Mouse (Mus musculus) CD4-positive helper T cell, adult 2 months (primary cell): Measurements from ENCODE around the gene Atg2a.
"Not testable (repeated sequence)": the region's sequence is repeated elsewhere in the genome, so short reads cannot be mapped to it uniquely, and the experiment has no call there.

Experiments used
- DNase-seq: peaks from one replicate; pipeline ENCODE4 v3.0.0-alpha.2; 2012; ENCODE audit warnings: low read depth, missing footprints, low spot score

Gene Atg2a

DNA sequence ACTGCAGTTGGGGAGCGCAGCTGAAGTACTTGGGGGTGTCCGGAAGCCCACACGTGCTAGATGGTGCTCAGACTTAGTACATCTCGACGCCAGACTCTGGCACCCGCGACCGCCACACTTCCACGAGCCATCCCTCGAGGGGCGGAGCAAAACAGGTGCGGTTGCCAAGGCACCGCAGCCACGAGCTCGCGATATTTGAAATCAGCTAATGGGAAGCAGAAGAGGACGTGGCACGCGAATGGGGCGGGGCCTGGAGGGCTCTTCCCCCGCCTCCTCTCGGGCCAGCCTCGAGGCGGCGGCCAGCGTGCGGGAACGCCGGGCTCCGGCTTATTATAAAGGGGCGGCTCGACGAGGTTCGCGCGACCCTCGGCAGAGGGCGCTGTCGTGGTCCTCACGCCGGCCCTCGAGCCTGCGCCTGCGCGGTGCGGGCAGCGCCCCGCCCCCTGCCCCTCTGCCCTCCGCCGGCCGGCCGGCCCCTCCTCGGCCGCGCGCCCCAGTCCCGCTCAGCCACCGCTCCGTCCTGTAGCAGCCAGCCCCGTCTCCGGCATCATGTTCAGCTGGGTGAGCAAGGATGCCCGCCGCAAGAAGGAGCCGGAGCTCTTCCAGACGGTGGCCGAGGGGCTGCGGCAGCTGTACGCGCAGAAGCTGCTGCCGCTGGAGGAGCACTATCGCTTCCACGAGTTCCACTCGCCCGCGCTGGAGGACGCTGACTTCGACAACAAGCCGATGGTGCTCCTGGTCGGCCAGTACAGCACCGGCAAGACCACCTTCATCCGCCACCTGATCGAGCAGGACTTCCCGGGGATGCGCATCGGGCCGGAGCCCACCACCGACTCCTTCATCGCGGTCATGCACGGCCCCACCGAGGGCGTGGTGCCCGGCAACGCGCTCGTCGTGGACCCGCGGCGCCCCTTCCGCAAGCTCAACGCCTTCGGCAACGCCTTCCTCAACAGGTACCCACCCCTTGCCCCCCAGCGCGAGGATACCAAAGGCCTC is 35.3 kb downstream of the Atg2a start, which contains the start of gene Ehd1:
Gene Ehd1 (plus strand): TSS at position 300 of the 996 bp plus-strand sequence.
- DNase-seq: peak; percentile 98

DNA sequence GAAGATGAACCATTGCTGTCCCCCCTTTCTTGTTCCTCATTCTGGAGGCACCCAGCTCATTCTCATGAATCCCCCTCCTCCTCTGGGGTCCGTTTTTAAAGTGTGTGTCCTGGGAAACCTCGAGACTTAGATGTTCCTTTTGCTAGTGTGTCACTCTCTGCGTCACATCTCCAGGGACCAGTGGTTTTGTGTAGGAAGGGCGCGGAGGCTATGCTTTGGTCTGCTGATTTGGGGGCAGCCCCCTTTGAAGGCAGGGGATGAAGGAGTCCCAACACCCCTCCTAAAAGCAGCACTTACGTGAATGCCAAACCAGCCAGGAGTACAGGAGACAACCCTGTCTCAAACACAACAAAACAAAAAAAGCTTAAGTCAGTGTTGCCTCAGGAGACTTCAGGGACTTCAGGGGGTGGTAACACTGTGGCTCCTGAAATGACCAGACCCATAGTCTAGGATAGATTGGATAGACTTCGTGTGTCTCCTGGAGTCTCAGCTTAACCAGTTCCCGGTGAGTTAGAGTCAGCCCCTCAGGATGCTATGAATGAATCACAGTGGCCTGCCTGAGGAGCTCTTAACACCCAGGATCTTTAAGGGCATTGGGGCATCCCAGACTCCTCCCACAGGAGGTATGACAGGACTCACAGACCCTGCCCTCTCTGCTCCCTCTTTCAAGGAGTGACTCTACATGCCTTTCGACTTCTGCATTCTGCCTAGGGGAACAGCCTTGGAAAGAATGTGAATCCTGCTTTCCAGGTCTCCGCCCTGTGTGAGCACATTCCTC is 36.4 kb downstream of the Atg2a start:
- DNase-seq: peak; percentile 61

DNA sequence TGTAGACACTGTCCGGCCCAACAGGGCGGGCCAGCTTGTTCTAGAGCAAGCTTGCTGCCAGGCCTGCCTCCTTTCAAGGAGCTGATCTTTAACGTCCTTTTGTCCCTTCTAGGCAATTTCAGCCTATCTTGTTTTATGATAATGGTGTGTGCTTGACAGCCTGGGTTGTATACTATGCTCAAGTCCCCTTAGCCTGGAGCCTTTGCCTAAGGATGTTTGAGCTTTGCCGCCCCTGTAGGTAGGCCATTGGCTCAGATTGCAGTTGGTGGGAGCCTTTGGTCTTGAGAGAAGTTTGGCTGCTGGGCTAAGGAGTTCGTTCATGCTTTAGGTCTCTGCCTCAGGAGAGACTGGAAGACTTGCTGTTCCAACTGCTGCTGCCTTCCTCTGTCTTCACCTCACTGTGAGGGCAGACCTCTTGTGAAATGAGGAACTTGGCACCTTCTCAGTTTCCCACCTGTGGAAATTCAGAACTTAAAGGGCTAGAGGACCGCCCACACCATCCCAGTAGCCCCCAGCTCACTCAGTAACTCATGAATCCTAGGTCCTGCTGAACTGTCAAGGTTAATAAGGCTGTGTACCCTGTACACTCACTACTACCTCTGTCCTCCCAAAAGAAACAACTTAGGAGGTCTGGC is 37.1 kb downstream of the Atg2a start:
- DNase-seq: no peak

DNA sequence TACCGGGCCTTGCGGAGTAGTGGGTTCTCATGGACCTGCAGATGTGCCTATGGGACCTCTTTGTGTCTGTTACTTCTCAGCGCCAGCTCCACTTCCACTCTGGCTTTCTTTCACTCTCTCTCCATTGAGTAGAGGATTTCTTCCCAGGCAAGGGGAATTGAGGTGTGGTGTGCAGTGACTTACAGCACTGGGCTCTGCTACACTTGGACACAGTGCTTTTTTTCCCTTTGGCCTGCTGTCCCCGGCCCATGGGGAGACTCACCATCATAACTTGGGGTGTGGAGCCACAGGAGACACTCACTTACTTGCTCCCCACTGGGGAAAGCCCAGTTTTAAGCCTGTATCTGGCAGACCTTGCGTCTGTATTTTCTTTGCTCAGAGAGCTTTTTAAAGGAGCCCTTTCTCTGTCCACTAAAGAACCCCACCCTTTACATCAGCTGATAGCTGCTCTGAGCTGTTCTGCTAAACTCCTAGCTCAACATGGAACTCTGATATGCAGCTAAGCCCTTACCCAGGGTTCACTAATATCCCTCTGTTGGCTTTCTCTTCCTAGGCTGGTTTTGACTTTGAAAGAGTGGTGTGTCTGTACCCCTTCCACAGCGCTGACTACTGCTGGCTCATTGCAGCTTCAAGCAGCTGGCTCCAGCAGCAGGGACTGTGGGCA is 38.1 kb downstream of the Atg2a start:
- no peak for DNase-seq

DNA sequence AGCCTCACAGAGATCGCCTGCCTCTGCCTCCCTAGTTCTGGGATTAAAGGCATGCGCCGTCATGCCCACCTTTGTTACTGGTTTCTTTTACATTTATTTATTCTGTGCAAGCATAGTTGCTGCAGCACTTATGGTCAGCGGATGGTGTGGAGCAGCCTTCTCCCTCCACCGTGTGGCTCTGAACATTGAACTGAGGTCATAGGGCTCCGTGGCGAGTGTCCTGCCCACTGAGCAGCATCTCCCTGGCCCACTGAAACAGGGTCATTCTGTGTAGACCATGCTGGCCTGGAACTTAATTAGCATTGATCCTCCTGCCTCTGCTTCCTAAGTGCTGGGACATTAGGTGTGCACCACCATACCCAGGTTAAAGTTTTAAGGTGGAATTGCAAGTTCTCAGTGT is 39.1 kb downstream of the Atg2a start:
- no peak for DNase-seq

DNA sequence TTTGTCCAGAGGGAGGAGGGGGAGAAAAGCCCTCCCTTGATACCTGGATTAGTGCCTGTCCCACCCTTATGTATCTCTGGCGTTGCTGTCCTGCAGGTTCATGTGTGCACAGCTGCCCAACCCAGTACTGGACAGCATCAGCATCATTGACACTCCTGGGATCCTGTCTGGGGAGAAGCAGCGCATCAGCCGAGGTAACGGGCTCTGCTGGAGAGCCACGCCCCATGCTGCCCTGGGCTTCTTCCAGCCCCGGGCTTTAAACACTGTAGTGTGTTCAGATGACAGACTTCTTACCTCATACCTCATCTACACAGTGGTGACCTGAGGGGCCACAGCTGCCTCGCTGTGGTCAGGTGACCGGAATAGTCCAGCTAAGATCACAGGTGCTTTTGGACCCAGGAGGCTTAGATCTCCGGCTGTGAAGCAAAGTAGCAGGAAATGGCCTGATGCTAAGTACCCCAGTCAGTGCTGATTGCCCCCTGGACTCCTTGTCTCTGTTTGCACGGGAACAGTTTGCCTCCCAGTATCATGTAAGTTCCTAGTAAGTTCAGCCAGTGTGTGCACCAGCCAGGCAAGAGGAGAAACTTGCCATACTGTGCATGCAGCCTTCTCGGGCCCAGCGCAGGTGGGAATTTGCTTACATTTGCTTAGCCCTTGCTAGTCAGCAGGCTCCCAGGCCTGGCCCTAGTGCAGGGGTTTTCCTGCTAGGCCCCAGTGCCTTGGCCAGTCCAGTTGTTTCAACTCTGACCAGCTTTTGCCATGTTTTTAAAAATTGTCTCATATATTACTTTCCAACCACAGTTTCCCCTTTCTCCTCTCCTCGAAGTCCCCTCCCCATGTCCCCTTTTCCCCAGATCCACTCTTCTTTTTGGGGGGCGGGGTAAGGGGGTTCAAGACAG is 39.9 kb downstream of the Atg2a start:
- no peak for DNase-seq

DNA sequence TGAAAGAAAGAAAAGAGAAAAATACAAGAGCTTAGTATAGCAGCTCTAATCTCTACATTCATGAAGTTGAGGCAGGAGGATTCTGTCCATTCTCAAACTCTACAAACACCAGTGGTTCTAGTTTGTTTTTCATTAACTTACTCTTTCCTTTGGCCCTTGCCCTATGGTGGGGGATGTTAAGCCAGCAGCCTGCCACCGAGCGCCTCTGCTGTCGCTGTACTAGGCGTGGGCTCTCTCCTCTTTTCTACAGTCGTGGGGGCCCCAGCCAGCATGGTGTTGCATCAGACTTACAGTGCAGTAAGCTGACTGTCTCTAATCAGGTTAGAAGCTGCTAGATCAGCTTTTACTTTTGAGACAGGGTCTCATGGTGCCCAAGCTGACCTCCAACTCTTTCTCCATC is 41.5 kb downstream of the Atg2a start:
- no peak for DNase-seq

DNA sequence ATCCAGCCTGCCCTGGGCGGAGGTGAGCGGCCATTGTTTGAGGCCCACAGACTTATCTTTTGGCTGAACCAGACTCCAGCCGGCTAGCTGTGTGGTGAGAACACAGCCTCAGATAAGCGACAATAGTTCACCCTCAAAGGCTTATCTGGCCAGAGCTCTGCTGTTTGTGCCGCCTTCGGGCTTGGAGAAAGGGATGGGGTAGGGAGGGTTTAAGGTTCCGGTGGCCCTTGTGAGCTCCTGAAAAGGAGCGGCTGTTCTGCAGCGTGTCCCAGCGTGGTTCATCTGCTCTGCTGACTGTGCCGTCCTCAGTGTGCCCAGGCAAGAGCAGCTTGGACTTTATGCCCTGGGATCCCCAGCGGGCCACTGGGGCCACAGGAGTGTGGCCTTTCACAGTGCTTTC is 43.0 kb downstream of the Atg2a start:
- DNase-seq: no peak

DNA sequence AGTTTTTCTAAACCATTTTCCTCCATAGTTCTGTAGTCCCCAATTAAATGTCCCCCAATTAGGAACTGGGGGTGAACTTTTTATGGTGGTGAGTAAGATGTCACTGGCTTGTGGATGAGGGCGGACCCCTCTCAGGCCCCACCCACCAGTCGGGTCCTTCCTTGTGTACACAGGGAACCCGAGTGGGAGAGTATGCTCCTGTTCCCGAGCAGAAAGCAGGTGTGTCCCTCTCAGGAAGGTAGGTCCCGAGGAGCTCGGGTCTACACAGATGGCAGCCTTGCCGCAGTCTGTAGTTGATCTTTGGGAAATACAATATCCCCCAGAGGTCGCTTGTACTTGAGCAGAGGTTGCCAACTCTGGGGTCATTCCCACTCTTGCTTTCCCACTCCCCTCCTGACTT is 43.8 kb downstream of the Atg2a start:
- DNase-seq: no peak

DNA sequence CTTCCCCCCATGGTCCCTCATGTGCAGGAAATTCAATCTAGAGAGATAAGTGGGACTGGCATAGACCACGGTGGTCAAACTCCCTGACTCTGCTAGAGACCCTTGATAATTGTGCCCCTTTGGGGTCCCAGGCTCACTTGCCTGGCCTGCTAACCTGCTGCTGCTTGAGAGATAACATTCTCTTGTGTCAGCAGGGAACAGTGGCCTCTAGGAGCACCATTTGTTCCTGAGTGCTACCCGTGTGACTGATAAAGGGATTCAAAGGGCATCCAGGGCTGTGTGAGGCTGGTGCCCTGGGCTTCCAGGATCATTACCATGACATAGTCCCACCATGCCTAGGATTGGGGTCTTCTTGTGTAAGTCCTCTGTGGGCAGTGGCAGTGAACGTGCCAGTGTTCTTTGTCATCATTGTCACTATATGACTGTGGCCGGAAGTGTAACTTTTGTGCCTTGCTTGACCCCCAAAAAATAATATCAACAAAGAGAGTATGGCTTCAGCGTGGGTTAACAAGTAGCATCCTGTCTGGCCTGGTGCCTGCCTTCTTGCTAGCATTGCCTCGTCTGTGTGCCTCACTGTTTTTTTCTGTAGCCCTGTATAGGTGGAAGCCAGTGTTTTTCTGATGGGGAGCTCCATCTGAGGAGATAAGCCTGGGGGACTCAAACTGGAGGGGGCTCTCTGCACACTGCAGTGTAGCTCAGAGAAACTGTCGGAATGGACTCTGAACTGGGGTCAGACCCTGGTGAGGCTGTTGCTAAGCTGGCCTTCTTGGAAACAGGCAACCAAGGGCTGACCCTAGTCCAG is 44.4 kb downstream of the Atg2a start:
- DNase-seq: no peak

DNA sequence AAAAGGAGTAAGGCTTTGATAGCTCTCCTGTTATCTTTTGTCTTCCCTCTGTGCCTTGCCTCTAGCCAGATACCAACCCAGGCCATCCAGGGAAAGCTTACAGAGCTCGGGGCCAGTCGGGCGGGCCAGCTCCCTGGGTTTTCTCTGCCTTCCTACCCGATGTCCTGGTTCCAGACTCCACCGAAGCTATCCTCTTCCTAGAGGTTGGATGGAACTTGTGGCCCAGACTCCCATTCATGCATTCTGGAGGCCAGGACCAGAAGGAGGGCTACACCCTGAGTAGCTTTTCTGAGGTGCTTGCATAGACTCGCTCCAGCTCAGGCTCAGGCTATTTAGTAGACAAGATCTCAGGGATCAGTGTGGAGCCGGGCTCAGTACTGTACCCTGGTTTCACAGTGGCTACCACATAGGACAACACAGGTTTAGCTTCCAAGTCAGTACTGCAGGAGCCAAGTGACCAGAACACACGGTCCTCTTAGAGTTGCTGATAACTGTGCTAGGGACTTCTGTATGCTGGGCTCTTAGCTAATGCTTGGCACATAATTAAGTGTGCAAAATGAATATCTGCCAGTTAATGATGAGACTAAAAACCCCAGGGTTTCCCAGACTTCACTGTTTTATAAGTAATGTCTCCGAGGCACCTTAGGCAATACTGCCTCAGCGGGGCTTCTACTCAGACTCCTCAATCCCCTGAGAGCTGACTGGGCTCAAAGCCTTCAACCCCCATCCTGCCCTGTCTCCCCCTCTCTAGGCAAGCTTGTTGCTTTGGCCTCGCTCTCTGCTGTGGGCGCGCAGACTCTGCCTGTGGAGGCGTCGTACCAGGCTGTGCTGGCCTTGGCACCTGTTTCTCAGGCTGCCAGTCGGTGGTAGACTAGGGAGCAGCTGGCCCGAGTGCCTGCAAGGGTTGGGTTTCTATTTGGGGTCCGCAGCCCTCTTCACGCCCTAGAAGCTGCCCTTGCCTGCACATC is 45.2 kb downstream of the Atg2a start:
- no peak for DNase-seq

DNA sequence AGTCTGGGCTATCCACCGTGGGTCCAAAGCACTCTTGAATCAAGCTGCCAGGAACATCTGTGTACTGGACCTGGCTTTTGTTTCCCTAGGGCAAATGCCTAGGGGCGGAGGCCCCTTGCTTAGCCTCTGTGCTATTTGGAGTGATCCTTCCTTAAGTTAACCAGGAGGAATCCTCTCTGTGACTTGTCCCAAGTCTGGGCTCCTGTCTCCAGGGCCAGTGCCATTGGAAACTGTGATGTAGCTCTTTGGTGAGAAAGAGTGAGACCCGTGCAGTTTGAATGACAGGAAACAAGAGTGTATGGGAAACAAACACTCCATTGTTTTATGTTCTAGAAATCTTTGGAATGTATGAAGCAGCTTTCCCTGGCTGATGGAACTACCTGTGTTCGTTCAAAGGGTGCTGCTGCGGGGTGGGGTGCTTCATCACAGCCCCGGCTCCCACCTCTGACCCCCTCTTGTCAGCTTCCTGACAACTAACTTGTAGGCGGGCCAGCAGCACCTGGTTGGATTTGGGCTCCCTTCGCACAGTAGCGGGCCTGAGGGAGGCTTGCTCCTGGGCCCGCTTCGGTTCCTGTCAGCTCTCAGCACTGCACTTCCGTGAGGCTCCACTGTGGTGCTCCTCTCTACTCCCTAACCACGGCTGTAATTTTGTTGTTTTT is 46.9 kb downstream of the Atg2a start:
- no peak for DNase-seq

DNA sequence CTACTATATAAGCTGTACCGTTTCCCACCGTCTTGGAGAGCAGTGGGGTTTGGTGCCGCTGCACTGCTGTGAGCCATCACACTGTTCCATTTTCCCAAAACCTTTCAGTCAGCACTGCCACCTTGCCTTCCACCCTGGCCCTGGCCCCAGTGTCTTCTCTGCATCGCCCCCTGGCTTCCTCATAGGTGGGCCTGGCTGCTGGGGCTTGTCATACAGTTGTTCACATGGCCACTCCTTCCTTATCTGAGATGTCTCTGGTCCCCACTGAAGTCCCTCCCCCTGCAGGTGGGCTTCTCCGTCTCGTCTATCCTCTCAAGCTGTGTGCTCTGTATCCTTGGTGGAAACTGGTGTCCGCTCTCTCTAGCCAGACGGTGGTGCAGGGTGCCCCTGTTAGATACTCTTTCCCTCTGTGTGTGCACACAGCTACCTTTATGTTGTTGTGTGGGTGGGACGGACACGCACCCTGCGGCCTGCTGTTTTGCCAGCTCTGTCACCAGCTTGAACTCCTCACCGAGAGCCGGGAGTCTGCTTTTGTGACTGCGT is 48.3 kb downstream of the Atg2a start:
- DNase-seq: no peak

DNA sequence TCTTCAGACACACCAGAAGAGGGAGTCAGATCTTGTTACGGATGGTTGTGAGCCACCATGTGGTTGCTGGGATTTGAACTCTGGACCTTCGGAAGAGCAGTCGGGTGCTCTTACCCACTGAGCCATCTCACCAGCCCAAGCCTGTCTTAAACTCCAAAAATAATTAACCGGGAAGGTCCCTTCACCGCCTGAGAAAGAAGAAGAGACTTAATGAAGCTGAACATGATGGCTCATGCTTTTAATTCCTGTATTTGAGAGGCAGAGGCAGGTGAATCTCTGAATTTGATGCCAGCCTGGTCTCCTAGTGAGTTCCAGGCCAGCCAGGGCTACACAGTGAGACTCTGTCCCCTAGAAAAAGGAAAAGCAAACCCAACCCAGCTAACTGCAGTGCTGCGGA is 49.2 kb downstream of the Atg2a start:
- not testable (repeated sequence) for DNase-seq

DNA sequence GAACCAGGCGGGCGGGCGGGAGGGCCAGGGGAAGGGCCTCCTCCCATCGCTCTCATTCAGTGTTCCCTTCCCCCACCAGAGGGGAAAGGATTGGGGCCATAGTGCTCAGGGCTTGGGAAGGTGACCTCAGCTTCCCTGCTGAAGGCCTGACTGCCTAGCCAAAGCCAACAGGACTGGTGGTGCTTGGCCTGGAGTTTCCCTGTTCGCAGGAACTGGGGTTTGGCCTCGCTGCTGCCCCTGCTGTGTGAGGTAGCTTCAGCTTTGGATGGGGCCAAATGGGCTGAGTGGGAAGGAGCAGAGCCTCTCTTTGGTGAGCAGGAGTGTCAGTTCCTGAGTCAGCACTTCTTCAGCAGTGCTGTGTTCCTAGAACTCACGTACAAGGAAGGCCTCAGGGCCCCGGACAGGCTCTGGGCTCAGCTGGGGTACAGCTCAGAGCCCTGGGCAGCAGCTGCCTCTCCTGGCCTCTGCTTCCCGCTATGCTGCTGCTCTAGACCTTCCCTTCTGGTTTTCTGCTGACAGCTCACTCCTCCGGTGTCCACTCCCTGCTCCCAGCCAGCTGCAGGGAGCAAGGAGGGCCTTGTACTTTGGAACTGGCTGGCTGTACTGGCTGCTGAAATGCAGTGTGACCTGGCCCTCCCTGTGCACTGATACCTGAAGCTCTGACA is 49.8 kb downstream of the Atg2a start:
- no peak for DNase-seq

DNA sequence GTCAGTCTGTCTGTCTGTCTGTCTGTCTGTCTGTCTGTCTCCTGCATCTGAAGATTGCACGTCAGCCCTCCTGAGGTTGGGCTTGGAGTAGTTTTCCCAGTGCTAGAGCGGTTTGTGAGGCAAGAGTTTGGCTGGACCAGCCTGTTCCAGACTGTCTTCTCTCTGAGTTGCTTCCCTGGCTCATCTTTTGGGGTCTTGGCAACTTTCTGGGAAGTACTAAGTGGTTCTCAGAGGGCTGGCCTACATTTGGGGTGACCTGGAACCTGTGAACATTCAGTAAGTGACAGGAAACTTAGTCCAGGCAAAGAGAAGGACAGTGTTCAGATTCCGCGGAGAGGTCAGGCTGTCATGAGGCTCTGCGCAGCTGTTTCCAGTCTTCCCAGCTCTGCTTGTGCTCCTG is 50.8 kb downstream of the Atg2a start:
- no peak for DNase-seq

DNA sequence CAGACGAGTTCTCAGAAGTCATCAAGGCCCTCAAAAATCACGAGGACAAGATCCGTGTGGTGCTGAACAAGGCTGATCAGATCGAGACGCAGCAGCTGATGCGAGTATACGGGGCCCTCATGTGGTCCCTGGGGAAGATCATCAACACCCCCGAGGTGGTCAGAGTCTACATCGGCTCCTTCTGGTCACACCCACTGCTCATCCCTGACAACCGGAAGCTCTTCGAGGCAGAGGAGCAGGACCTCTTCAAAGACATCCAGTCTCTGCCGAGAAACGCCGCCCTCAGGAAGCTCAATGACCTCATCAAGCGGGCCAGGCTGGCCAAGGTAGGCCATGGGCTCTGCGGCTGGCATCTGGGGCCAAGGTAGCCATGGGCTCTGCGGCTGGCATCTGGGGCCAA is 52.8 kb downstream of the Atg2a start:
- no peak for DNase-seq
